Mouse (Mus musculus) CD8-positive naive resting alpha-beta T cell, adult 57 days (primary cell): ENCODE data around the gene Ppfibp1. TPM values are rescaled to one million over a fixed set of nuclear protein-coding genes. Genes with fewer than 3 reads are reported as not detected.

Experiments
- total RNA-seq: library from RNA; stranded (reverse); gene quantifications from one replicate; pipeline ENCODE4 v1.2.4, GENCODE M21; 2023

The Ppfibp1 gene
- total RNA-seq: 14.3 TPM

DNA sequence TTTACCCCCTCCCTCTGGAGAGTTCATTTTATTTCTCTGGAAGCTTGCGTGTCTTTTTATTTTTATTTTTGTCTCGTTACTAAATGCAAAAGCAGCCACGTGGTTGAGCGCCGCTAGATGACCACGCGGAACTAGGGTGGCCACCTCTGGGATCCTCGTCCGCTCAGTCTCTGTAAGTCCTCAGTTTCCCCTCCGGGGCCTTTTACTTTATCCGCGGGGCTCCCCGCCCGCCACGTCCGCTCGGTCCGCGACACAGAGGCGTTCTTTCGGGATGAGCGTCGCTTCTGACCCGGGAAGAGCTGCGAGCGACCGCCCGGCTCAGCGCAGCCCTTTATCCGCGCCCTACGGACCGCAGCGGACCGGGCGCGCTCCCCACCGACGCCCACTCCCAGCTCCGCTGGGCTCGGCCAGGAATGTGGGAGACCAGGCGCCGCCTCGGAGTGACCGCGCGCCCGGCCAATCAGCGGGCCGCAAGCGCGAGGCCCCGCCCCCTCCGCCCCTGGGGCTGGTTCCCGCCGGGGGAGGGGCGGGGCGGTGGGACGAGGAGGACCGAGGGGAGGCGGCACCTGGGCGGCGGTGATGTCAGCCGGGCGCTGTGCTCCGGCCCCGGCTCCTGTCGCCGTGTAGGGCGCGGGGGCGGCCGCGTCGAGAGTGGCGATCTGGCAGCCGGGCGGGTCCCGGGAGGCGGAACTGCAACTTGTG is at the start of gene Ppfibp1:
Gene Ppfibp1 (plus strand): TSS at position 530 of the 702 bp plus-strand sequence.

DNA sequence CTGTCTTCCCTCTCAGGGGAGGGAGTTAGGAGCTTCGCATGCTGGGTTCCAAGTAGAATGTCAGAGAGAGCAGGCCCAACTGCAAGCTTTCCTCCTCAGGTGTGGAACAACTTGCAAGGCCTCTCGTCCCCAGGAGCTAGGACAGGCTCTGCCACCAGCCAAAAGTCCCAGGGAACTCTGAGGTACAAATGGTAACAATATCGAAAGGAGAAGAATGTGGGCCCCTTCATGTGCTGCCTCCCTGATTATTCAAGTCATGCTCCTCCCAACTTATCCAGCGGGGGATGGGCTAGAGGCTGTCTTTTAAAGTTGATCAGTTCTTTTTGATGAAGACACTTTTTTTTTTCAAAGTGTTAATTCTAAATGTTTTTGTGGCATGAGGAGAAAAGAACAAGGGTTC is 38.2 kb upstream of the Ppfibp1 start, which contains the start of gene Smco2:
Gene Smco2 (plus strand): TSS at position 55 of the 400 bp plus-strand sequence.

DNA sequence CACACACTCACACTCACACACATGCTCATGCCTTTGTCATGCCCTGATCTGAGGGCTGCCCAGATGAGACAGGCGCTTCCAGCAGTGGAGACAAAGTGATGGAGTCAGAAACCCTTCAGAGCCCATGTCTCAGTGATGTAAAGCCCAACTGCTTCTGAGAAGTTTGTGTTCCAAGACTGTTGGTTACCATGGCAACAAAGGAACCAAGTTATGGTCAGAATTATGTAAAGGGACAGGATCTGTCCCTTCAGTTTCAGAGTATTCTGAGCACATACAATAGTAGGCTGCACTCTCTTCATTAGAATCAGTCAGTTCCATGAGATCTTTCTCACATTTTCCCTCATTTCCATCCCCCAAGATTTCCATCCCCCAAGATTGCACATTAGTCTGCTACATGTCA is 66.0 kb downstream of the Ppfibp1 start, which contains the start of gene 1700034J05Rik:
Gene 1700034J05Rik (minus strand): TSS at position 165 of the 400 bp plus-strand sequence.

DNA sequence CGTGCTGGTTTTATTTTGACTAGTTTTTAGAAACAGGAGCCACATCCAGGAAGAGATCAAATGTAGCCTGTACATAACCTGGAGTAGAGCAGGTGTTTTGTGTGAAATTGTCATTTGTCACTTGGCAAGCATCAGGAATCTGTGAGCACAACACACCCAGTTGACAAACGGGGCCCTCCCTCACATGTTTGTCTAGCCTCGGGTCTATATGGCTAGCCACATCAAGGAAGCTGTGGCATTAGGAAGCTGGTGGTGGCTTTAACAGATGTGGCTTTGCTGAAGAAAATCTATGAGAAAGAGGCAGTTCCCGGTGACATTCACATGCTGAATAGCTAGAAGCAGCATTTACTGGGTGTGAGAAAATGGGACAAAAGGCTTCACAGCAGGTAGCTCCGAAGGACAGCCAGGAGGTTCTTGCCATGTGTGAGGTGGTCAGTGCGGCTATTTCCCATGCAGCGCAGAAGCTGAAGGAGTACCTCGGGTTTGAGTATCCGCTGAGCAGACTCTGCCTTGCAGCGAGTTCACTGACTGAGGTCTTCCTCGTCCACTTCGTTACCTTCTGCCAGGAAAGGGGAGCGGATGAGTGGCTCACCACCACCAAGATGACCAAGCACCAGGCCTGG is 144.1 kb downstream of the Ppfibp1 start, which contains the start of gene Rep15:
Gene Rep15 (plus strand): TSS at position 282 of the 623 bp plus-strand sequence.

DNA sequence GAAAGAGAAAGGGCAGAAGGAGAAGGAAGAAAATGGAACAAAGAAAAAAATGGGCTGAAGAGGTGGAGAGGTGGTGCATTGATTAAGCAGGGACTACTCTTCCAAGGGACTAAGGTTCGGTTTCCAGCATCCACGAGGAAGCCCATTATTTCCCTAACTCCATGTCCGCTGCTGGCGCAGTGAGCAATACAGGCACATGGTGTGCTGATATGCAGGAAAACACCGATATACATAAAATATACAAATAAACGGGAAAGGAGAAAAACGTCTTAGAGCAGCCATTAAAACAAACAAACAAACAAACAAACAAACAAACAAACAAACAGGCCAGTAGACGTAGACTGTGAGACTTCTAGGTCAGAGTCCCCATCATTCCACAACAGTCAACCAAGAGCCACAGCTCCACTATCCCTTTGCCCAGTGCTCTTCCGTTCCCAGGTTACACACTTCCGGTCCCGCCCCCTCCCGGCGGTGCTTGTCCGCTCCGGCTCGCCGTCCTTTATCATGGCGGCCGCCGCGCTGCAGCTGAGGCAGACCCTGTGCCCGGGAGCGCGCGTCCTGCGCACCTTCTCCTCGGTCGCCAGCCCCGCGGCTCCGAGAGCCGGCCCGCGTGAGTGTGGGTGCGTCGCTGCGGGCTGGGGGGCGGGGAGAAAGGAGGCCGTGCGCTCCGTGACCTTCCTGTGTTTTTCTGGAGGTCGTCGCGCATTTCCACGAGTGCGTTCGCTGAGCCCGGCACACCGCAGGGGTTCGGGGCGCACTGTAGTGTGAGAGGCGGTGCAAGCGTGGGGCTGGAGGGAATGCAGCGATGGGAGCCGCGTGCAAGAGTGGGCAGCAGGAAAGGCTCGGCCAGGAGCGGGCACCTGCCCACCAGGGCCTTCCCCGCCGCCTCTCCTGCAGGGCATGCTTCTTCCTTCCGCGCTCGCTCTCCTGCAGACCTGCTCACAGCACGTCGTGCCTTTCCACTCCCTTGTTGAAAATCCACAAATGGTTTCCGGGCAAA is 154.3 kb downstream of the Ppfibp1 start, which contains the start of gene Mrps35:
Gene Mrps35 (plus strand): TSS at position 474 of the 1,000 bp plus-strand sequence.

Other genes with a start within 250 kb of the Ppfibp1 start
- 43.2 TPM for gene Med21, start 245.9 kb upstream of the Ppfibp1 start, total RNA-seq
- 9.1 TPM for gene Tm7sf3, start 245.7 kb upstream of the Ppfibp1 start, total RNA-seq
- gene Stk38l, start 163.5 kb upstream of the Ppfibp1 start, total RNA-seq: 14.5 TPM
- gene Arntl2, start 92.4 kb upstream of the Ppfibp1 start, total RNA-seq: 0.21 TPM
- gene Smco2, start 38.4 kb upstream of the Ppfibp1 start, total RNA-seq: not detected
- not detected for gene 1700034J05Rik, start 65.9 kb downstream of the Ppfibp1 start, total RNA-seq
- 0.70 TPM for gene Rep15, start 144.1 kb downstream of the Ppfibp1 start, total RNA-seq
- gene Mrps35, start 154.3 kb downstream of the Ppfibp1 start, total RNA-seq: 35.3 TPM
- not detected for gene Mansc4, start 198.5 kb downstream of the Ppfibp1 start, total RNA-seq
- 12.5 TPM for gene Klhl42, start 202.9 kb downstream of the Ppfibp1 start, total RNA-seq